Mouse (Mus musculus) left cerebral cortex, adult 18-20 months (tissue): ENCODE measurements around the gene Map1lc3b. TPM values are rescaled to one million over a fixed set of nuclear protein-coding genes. Genes with fewer than 3 reads are reported as not detected.
A peak's percentile ranks its signal among the peaks of the same experiment; 100 is the strongest.

ENCODE experiments used
- DNase-seq, 2 experiments: peaks; one replicate each; pipeline ENCODE4 v3.0.0; 2021 to 2022; ENCODE audit warnings: low spot score in 2 of 2, mixed read lengths in 1 of 2
- total RNA-seq, 2 experiments: library from RNA; stranded (reverse); gene quantifications; 2 replicates each; pipeline ENCODE4 v1.2.3; 2021

Gene Map1lc3b
- total RNA-seq, 2 experiments from 2014 or later = 187 to 190 TPM

GRCm38 (mm10) chr8:121602860-121603259 is 12.7 kb downstream of the Map1lc3b start:
- peak; percentile 77 to 79 for DNase-seq

GRCm38 (mm10) chr8:121603801-121604200 is 13.6 kb downstream of the Map1lc3b start:
- no peak for DNase-seq

- no peak for DNase-seq
Measured at GRCm38 (mm10) chr8:121607661-121608060, 17.5 kb downstream of the Map1lc3b start.

GRCm38 (mm10) chr8:121609251-121609650 is 19.1 kb downstream of the Map1lc3b start:
- DNase-seq = no peak

GRCm38 (mm10) chr8:121609916-121610315 is 19.8 kb downstream of the Map1lc3b start:
- DNase-seq = no peak

GRCm38 (mm10) chr8:121613419-121613818 is 23.3 kb downstream of the Map1lc3b start:
- no peak for DNase-seq

GRCm38 (mm10) chr8:121619401-121619995 is 29.3 kb downstream of the Map1lc3b start:
- DNase-seq = no peak

- DNase-seq = no peak
Measured at GRCm38 (mm10) chr8:121620801-121621516, 30.8 kb downstream of the Map1lc3b start.

GRCm38 (mm10) chr8:121621879-121622278 is 31.7 kb downstream of the Map1lc3b start:
- no peak for DNase-seq

GRCm38 (mm10) chr8:121623043-121623442 is 32.9 kb downstream of the Map1lc3b start:
- no peak for DNase-seq

- no peak for DNase-seq
Measured at GRCm38 (mm10) chr8:121628681-121629080, 38.5 kb downstream of the Map1lc3b start.

GRCm38 (mm10) chr8:121631645-121632071 is 41.5 kb downstream of the Map1lc3b start:
- no peak for DNase-seq

GRCm38 (mm10) chr8:121632401-121632800 is 42.2 kb downstream of the Map1lc3b start:
- DNase-seq = no peak

- DNase-seq = no peak
Measured at GRCm38 (mm10) chr8:121635534-121635933, 45.4 kb downstream of the Map1lc3b start.

- DNase-seq = no peak
Measured at GRCm38 (mm10) chr8:121636180-121636579, 46.0 kb downstream of the Map1lc3b start.

GRCm38 (mm10) chr8:121642804-121643203 is 52.6 kb downstream of the Map1lc3b start:
- DNase-seq = no peak

- no peak for DNase-seq
Measured at GRCm38 (mm10) chr8:121643384-121643783, 53.2 kb downstream of the Map1lc3b start.

GRCm38 (mm10) chr8:121647511-121648215 is 57.5 kb downstream of the Map1lc3b start:
- DNase-seq = no peak
